Mouse (Mus musculus) spleen, adult 18-20 months (tissue): ENCODE results near the gene Lrrc25.
A peak's percentile ranks its signal among the peaks of the same experiment; 100 is the strongest.

Experiments
- DNase-seq, 2 experiments: peaks; one replicate each; pipeline ENCODE4 v3.0.0; 2022; ENCODE audit warnings: mixed read lengths in 2 of 2

Lrrc25 gene

DNA sequence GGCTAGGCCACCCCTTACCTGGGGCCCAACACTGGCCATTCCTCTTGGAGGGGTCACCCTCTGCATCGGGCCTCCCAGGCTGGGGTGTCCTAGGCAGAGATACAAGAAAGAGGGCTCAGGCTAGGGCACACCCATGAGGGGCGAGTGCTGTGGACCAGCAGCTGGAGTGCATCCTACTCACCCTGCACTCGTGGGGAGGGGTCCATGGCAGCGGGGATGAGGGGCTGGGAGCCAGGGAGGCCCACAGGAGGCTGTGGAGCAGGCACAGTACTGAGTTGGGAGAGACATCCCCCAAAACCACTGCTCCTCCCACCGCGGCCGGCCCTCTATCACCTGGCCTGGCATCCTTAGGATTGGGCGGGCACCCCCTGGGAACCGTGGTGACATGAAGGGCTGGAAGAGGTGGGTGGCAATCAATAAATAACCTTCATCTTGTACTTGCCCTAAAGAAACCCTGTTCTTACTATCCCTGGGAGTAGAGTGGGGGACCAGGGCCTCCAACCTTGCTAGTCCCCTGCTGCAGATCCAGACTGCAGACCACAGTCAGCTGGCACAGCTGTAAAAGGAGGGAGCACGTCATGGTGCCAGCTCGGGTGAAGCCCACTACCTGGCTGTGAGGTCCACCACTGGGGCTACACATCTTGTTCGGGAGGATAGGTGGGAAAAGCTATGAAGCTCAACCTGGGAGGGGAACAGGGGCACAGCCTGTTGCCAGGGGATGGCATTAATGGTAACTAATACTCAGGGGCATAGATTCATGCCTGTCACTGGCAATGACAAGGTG lies 16.3 kb upstream of the Lrrc25 start:
- DNase-seq = no peak

DNA sequence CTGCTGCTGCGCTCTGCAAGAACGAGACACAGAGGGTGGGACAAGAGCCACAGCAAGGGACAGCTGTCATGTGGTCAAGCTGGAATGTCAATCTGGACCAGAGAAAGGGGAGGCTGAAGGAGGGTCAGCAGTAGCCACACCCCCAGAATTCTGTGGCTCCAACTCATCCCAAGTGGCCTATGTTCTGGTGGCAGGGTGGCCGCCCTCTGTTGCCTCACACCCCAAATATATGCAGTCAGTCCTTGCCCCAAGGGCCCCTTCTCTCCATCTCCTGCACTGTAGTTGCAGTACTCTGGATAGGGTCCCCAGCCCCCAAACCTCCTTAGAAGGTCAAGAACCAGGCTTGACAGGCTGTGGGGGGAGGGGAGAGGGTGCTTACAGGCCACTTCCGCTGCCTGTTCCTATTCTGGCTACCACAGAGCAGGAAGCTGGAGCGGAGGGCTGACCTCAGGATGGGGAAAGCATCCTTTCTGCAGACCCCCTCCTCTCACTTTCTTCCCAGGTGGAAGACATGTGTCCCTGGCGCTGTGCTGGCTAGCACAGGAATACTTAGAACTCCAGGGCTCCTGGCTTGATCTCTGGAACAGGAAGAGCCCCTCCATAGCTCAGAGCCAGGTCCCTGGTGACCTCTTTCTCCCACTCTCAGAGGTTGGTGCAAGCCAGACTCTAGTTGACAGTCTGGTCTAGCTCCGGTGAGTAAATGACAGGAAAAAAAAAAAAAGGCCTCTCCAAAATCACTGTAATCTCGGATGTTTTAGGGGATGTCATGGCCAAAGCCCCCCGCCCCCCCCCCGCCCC lies 15.3 kb upstream of the Lrrc25 start:
- DNase-seq = peak in 1 of 2 experiments; percentile 37

DNA sequence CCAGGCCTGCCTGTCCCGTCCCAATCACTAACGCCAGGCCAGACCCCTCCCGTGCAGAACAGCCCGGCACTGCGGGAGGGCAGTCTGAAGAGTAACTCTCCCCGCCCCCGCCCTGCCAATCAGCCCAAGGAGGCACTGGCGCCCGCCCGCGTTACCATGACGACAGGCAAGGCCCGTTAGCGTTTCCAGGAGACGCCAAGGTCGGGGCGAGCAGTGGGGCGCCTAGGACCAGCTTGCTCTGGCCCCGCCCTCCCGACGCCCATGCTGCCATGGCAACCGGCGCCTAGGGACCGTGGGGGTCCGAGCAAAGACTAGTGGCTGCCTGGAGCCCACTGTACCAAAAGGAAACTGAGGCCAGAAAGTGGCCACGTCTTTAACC lies 14.7 kb upstream of the Lrrc25 start:
- peak; percentile 62 to 66 for DNase-seq

DNA sequence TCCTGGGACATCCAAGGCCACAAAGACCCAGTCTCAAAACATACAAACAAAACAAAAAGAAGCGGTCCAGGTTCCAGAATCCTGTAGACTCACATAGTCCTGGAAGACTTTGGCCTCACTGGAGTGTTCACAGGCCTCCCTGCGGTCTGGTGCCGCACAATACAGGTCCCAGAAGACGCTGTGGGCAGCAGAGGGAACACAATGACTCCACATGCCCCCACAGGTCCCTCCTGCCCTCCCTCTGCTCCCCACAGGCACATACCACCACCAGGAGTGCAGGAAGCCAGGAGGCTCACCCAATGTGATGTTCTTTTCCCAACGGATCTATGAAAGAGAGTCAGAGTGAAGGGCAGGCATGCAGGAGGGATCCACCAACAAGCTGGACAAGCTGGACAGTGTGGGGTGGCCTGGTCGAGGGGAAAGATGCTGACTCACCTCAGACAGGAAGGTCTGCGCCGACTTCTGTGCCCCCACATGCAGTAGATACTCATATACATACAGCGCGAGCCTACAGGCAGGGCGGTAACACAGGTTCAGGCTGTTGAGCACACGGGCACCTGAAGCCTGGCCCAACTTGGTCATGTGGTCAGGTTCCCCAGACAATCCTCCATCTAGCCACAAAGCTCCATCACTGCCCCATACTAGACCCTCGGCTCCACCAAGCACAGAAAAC lies 13.7 kb upstream of the Lrrc25 start:
- DNase-seq = no peak

DNA sequence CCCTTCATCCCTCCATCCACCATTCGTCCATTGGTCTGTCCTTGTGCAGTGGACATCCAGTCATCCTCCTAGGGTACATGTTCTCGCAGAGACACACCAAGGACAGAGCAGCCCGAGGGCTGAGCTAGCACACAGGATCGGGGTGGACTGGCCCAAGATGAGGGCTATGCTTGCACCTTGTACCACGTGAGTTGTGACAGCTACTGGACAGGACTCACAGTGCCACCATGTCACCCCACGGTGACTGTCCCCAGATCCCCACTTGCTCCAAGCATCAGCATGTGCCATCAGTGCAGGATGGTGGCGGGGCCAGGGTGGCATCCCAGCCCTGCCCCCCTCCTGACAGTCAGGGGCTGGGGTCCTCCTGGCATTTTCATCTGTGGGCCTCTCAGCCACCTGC lies 11.4 kb upstream of the Lrrc25 start:
- DNase-seq = no peak

DNA sequence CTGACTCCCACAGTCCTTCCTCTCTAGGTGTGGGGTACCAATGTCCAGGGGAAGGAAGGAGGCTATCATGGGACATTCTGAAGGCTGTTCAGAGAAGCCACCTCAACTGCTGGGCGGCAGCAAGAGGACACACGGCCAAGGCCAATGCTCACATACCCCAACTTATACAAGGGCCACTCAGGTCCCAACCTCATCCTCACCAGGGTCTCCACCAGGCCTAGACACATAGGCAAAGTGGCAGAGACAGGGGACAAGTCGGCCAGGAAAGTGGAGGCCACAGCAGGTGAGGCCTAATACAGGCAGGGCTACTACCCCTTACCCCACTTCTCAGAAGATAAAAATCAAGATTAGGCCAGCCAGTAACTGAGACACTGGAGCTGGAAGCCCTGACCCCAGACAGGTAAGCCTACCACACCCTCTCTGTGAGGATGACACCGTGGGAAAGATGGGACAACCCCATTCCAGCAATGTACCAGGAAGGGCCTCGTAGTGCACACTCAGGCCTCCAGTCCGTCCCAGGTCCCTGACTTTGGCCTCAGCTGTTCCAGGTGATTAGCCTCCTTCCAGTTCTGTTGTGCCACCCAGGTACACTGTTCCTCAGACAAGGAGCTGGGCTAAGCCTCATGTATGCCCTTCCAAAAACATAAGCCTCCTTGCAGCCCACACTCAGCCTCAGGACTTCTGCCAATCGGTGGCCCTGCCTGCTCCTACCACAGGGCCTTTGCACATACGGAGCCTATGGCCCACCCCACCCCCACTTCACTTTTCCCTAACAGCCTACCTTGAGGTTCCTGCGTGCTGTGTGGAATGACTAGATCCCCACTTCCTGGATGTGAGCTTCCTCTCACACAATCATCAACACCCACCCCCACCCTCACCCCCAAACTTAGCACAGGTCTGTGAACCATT lies 9.8 kb upstream of the Lrrc25 start:
- no peak for DNase-seq

DNA sequence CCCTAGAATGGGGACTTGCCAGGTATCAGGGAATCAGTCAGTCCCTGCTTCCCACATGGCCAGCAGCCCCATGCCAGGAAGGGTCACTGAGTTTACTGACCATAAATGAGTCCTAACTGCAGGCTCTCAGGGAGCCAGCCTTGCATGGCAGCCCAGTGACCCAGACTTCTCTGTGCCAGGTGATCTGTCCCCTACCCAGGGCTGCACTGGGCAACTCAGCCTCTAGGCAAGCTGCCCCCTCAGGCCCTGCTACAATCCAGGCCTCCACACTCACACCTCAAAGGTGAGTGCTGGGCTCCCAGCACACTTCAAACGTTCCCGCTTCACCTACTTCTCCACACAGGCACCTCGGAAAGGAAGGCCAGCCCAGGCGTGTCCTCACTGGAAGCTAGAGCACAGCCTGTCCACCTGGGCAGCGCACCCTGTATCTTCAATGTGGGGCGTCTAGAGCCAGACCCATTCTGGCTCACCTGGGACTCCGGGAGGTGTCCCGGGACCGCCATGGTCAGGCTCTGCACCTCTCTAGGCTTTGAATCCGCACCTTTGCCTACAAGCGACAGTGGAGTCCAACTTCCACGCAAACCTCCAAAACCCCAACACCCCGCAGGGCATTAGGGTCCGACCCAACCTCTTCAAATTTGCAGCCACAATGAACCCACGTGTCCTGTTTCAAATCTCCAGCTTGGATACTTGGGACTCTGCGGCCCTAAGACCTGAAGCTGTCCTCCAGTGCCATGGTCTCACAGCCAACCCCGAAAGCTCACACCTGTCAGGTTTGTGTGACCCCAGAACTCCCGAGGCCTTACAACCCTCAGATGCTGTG lies 9.0 kb upstream of the Lrrc25 start:
- DNase-seq = no peak

DNA sequence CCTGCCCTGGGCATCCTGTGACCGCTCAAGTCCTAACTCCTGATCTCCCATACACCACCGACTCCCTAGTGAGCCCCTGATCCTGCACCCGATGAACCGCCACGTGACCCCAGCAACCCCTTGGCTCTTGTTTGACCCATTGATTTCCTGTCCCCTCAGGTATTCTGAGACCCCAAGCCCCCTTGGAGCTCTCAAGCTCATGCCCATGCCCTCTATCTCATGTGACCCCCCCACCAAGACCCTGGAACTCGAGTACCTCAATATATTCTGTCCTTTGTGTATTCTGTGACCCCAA lies 8.4 kb upstream of the Lrrc25 start:
- no peak for DNase-seq

DNA sequence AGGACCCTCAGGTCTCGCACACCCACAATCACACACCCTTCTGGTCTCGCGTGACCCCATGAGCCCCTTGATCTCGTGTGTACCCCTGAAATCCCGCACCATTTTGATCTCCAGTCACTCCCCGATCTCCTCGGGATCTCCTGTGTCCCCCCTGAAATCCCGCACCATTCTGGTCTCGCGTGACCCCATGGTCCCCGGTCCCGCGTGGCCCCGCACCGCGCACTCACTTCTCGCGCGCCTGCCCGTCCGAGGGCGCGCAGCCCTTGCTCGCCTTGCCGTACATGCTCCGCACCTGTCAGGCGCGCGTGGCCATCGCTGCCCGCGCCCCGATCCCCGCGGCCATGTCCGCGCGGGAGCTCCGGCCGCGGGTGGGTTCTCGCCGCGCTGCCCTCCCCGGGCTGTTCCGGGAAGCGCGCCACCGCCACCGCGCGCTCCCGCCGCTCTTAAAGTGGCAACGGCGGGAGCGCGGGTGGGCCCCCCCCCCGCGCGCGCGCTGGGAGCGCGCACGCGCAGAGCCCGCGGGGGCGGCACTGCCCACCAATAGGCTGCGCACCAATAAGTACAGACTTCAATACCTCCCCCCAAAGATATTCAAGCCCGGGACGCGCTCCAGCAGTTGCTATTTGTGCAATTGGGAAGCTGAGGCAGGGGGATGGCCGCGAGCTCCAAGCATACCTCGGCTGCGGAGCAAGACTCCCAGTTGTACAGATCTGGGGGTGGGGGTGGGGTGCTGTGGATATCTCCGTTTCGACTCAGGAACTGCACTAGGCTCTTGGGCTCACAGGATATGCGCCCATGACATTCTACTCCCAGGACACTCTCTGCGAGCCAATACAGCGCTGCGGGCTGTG lies 7.8 kb upstream of the Lrrc25 start:
- DNase-seq = peak in 1 of 2 experiments; percentile 51

DNA sequence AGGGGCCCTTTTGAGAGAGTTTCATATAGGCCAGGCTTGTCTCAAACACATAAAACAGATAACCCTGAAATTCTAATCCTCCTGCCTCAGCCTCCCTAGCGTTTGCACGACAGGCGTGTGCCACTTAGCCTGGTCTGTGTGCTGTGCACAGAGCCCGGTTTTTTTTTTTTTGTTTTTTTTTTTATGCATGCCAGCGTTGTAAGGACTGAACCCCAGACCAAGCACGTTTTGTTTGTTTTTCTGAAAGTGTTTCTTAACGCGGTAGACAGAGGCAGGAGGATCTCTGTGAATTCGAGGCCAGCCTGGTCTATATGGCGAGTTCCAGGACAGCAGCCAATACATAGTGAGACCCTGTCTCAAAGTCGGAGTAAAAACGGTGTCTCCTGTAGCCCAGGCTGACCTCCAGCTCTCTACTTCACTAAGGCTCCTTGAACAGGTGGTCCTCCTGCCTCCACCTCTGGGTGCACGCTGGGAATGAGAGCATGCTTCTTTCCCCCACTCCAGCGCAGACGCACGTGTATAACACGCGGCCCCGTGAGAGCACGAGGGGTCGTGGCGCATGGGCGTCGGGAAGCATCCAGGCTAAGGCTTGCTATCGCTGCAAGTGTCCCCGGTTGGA lies 7.1 kb upstream of the Lrrc25 start, which contains the start of gene Ssbp4:
Gene Ssbp4 (minus strand): TSS at position 124 of the 619 bp plus-strand sequence.
- no peak for DNase-seq

DNA sequence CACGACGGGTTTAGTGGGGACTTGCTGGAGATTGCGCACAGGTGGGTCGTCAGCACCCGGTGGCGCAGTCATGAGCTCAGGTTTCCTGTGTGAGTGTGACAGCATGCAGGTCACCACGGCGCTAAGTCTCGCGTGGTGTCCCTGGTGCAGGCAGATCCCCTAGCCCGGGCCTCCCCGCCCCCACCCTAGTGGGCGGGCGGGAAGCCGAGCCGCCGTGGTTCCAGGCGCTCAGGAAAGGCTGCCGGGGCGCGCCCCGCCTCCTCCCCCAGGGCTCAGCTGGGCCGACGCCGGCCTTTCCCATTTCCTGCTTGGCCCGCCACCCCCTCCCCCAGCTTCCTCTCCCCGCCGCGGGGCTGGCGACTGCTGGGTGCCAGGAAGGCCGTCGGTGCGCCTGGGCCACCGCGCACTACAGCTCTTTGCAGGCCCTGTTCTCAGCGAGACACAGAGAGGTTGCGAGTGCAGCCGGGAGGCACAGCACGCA lies 6.5 kb upstream of the Lrrc25 start:
- peak; percentile 75 to 78 for DNase-seq

DNA sequence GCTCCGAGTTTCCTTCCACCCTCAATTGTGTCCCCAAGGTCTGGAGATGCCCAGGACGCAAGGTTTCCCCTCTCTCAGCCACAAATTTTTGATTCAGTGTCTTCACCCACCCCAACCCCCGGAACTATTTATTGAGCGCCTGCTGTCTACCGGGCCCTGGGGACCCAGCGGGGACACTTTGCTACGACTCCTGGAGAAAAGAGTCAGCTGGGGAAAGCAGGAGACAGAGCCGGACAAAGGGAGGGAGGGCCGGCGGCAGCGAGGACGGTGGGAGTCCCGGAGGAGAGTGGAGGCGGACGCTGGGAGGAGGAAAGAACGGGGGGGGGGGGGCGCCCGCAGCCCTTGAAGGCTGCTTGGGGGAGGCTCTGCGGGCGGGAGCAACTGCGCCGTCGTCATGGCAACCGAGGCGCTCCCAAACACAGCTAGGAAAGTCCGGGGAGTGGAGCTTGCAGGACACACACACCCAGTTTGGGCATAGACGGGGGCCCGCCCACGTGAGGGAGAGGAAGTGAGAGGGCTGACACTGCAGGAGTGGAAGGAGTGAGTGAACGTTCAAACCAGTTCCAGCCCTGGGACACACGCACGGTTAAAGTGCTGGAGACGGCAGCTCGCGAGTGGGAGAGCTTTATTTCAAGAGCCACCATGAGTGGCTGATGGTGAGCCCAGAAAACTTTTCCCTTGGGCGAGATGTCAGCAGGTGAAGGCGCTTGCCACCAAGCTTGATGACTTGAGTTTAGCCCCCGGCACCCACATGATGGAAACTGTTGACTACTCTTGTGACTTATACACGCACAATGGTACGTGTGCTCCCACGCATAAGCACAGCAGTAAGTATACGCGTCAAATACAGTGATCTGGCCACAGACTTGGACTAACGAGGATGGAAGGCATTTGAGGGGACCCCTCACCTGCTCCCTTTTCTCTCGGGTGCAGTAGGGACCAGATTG lies 5.8 kb upstream of the Lrrc25 start:
- DNase-seq = peak; percentile 79 to 83

DNA sequence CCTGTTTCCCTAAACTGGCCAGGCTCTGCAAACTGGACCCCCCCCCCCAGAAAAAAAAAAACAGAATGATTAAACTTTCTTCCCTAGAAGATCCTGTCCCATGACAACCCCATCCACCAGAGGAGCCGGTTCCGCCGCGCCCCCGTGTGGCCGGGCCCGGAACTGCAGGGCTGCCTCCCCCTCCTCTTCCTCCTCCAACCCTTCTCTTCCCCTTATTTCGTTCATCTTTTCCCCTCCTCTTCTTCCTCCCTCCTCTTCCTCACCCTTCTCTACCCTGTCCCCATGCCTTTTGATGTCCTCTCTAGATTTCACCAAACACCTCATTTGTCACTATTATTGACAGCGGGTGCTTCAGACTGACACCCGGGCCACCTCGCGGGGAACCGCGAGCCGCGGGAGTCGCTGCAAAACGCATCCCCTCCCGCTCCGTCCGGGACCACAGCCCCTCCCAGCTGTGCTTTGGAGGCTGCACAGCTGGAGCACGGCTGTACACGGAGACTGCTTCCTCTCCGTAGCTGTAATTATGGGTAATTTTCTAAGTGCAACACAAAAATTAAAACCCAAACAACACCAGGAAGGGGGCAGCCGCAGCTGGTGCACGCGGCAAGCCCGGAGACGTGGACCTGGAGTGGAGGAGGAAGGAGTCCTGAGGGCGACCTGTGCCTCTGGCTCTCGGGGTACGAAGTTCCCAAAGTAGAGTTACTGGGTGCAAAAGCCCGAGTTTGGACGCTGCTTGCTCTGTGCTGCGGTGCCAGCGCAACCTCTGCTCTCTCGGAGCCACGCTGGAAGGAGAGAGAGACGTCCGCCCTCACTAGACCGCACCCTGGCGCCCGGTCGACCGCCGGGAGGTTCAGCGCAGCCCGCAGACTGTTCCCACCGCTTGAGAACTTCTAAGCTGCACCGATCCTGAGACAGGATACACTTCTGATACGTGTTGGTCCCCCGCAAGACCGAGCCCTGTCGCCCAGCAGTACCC lies 4.9 kb upstream of the Lrrc25 start:
- peak; percentile 73 to 88 for DNase-seq

DNA sequence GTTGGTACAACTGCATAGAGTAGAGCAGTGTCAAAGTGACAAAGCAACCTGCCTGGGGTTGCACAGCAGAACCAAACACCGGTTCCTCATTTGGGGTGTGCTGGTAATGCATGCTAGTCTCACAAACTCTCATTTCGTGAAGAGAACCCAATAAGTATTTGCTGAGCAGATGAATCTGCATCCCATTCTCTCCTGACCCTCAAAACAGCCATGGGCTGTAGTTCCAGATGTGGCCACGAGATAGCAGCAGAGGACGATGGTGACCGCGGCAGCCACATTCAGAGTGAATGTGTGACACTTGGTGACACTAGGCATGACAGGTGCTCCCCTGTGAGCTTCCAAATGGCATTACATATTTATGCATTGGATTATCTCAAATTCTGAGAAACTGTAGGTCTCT lies 4.1 kb upstream of the Lrrc25 start:
- DNase-seq = peak; percentile 83 to 93

DNA sequence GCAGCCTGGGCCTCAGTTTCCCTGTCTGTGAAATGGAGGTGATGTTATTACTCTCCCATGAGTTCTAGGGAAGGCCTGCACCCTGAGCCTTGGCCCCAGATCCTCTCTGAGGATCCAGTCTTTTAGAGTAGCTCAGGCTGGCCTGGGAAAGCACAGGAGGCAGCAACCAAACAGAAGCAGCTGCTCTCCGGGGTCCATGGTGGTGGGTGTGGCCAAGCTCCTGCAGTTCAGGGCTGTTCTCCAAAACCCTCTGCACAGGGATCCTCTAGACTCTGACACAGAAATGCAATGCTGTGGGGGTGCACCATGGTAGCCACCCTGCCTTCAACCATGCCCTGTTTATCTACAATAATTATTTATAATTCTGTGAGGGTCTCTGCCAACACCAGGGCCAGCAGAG lies 2.2 kb upstream of the Lrrc25 start:
- DNase-seq = no peak

DNA sequence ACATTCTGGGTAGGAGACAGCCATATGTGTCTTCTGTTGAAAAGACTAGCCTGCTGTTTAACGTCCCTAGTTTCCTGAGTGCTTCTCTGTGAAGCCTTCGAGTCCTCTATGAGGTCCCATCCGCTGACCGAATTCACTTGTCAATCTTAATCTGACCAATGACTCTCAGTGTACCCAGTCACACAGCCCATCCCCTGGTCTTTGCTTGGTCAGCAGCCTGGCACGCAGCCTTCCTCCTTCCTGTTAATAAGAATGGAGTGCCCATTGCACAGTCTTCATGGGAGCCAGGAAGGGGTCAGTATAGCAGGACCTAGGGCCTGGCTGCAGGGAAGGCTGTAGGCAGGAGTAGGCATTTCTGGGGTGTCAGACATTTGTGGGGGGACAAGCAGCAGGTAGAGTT lies 1.5 kb upstream of the Lrrc25 start:
- DNase-seq = no peak

DNA sequence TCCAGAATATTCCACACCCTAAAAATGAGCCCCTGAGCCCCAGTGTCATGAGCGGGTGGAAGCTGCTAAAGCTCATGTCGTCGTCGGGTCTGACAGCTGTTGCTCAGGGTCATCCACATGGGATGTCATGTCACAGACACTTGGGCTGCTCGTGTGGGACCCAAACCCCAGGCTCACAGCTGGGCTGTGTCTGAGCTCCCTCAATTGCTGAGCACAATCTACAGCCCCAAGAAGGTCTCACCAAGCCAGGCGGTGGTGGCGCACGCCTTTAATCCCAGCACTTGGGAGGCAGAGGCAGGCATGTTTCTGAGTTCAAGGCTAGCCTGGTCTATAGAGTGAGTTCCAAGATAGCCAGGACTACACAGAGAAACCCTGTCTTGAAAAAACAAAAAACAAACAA lies 674 bp upstream of the Lrrc25 start:
- no peak for DNase-seq

DNA sequence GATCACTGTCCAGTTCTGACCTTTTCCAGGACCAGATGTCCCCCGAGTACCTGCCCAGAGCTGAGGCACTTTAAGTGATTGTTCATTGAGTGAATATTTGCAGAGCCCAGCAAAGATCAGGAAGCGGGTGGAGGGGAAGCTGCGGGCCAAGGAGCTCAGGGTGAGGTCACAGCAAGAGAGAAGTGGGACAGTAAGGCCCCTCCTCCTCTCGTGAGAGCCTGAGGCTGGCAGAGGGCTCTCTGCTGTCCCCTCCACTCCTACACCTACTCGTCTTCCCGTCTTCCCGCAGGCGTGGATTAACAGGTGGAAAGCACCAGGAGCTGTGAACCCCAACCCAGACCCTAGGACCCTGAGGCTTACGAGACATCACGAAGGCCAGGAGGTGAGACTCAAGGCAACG lies 690 bp downstream of the Lrrc25 start:
- DNase-seq = peak in 1 of 2 experiments; percentile 21
